Mouse (Mus musculus) layer of hippocampus, adult 8-10 months (tissue): Measurements from ENCODE around the gene Npff. TPM values are rescaled to one million over a fixed set of nuclear protein-coding genes. Genes with fewer than 3 reads are reported as not detected.

ENCODE experiments used
- DNase-seq, 2 experiments: peaks; one replicate each; pipeline ENCODE4 v3.0.0; 2022; ENCODE audit warnings: low spot score in 2 of 2
- total RNA-seq, 4 experiments: library from RNA; stranded (reverse); gene quantifications; 2 replicates each; pipeline ENCODE4 v1.2.4; 2022

Npff gene
- total RNA-seq, 4 experiments from 2014 or later: 3.0 to 6.2 (median 4.4) TPM

GRCm38 (mm10) chr15:102519211-102520141, 5.3 kb downstream of the Npff start:
- no peak for DNase-seq

GRCm38 (mm10) chr15:102518859-102519201, 5.9 kb downstream of the Npff start:
- no peak for DNase-seq

GRCm38 (mm10) chr15:102517976-102518858, 6.5 kb downstream of the Npff start, which contains the start of gene Tarbp2:
Gene Tarbp2 (plus strand): TSS chr15:102518192.
- peak; percentile 100 for DNase-seq

GRCm38 (mm10) chr15:102517631-102517975, 7.1 kb downstream of the Npff start:
- no peak for DNase-seq

GRCm38 (mm10) chr15:102516728-102517404, 7.9 kb downstream of the Npff start, which contains the start of gene Map3k12:
Gene Map3k12 (minus strand): TSS chr15:102517064.
- peak; percentile 76 to 79 for DNase-seq

- DNase-seq: no peak
These were observed 8.4 kb downstream of the Npff start for GRCm38 (mm10) chr15:102516293-102516692.

GRCm38 (mm10) chr15:102515791-102516190, 9.0 kb downstream of the Npff start:
- DNase-seq: no peak

GRCm38 (mm10) chr15:102515261-102515660, 9.5 kb downstream of the Npff start:
- no peak for DNase-seq

- DNase-seq: no peak
These were observed 11.7 kb downstream of the Npff start for GRCm38 (mm10) chr15:102513004-102513403.

- DNase-seq: no peak
These were observed 12.3 kb downstream of the Npff start for GRCm38 (mm10) chr15:102512471-102512870.

GRCm38 (mm10) chr15:102512010-102512409, 12.7 kb downstream of the Npff start:
- DNase-seq: no peak

- no peak for DNase-seq
These were observed 13.4 kb downstream of the Npff start for GRCm38 (mm10) chr15:102511285-102511833.

- DNase-seq: peak; percentile 80 to 86
These were observed 14.0 kb downstream of the Npff start for GRCm38 (mm10) chr15:102510590-102511284.

- no peak for DNase-seq
These were observed 14.6 kb downstream of the Npff start for GRCm38 (mm10) chr15:102510110-102510509.

- DNase-seq: peak in 1 of 2 experiments; percentile 7
These were observed 16.4 kb downstream of the Npff start for GRCm38 (mm10) chr15:102508336-102508735.

GRCm38 (mm10) chr15:102507561-102507960, 17.2 kb downstream of the Npff start:
- peak in 1 of 2 experiments; percentile 1 for DNase-seq

GRCm38 (mm10) chr15:102506864-102507263, 17.9 kb downstream of the Npff start:
- DNase-seq: no peak

GRCm38 (mm10) chr15:102506464-102506830, 18.3 kb downstream of the Npff start:
- no peak for DNase-seq

GRCm38 (mm10) chr15:102505770-102506463, 18.8 kb downstream of the Npff start:
- no peak for DNase-seq
